Mouse (Mus musculus): ENCODE results near the gene Commd3. TPM values are rescaled to one million over a fixed set of nuclear protein-coding genes. Genes with fewer than 3 reads are reported as not detected.

Gene Commd3
- polyA plus RNA-seq, 1 experiment from 2014 or later, result 134 TPM

DNA sequence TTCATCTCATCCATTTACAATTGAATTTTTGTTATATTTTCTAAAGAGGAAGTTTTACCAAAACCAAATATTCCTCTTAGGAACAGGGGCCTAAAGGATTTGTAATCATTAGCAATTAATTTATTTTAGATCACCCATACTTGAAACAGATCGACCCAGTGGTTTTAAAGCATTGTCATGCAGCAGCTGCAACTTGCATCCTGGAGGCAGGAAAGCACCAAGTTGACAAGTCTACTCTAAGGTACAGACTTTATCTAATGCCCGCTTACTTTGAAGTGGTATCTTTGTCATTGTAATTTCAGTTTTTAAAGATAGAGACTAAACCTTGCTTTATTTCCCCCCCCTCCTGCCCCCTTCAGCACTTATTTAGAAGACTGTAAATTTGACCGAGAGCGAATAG, 1.6 kb downstream of the Commd3 start:
- no peak for ATAC-seq (replicated peaks; ENCODE audit: low FRiP score)
- Histone ChIP-seq H3K4me1 (replicated peaks; ENCODE audit: control insufficient read depth, insufficient read depth, low read length) (peaks cover 7% of the 10 kb centered on the region; the same call in 1 of the 2 replicates), H3K9ac (ENCODE audit: low read length) (no peak overlapping the region), H3K27ac (ENCODE audit: low read depth, low read length) (no peak overlapping the region), H3K27me3 (ENCODE audit: control insufficient read depth, insufficient read depth, low read length) (peaks cover 11% of the 10 kb centered on the region; the same call in 1 of the 2 replicates), H3K36me3 (ENCODE audit: control insufficient read depth, insufficient read depth, low read length) (no peaks in the 10 kb centered on the region), H3K9me3 (ENCODE audit: control insufficient read depth, low read length) (no peaks in the 10 kb centered on the region), H3K4me2 (ENCODE audit: low read depth, low read length, severe bottlenecking) (no peak overlapping the region; the same call in 1 of the 2 replicates), H3K4me3 (ENCODE audit: low read depth, low read length) (no peak overlapping the region)
- DNase-seq (ENCODE audit: low spot score), result no peak
- WGBS, result 10% methylated on average over 4 of the region's 4 CpGs

DNA sequence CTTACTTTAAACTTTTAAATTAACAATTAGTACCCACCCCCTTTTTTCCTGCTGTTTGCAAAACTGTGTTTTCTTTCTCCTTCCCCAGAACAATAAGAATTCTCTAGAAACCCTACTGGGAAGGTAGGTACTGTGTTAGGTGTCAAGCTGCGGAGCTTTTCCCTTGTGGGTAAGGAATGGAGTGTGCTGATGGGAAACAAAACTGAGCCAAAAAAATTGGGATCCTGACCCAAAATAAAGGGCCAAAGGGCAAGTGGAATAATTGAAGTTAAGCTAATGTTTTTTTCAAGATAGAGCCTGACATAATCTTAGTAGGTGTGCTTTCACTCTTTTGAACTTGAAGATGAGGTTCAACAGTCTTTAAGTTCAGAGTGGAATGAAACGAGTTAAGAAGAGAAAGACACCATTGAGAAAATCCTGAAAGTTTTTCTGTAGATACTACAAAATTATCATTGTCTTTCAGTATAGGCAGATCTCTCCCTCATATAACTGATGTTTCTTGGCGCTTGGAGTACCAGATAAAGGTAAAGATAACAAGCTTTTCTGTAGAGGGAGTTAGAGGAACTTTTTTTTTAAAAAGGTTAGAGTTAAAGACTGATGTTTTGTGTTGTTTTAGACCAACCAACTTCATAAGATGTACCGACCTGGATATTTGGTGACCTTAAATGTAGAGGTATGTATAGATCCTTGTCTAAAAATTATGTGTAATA, 2.2 kb downstream of the Commd3 start:
- Histone ChIP-seq H3K4me1 (replicated peaks; ENCODE audit: control insufficient read depth, insufficient read depth, low read length) (peaks cover 7% of the 10 kb centered on the region; the same call in 1 of the 2 replicates), H3K9ac (ENCODE audit: low read length) (no peak overlapping the region), H3K9me3 (ENCODE audit: control insufficient read depth, low read length) (no peaks in the 10 kb centered on the region), H3K27me3 (ENCODE audit: control insufficient read depth, insufficient read depth, low read length) (peaks cover 14% of the 10 kb centered on the region; the same call in 1 of the 2 replicates), H3K4me3 (ENCODE audit: low read depth, low read length) (no peak overlapping the region), H3K36me3 (ENCODE audit: control insufficient read depth, insufficient read depth, low read length) (no peaks in the 10 kb centered on the region), H3K27ac (ENCODE audit: low read depth, low read length) (no peak overlapping the region), H3K4me2 (ENCODE audit: low read depth, low read length, severe bottlenecking) (no peak overlapping the region; the same call in 1 of the 2 replicates)
- DNase-seq (ENCODE audit: low spot score), result no peak
- WGBS, result 16% methylated on average over 4 of the region's 4 CpGs
- no peak for ATAC-seq (replicated peaks; ENCODE audit: low FRiP score)

DNA sequence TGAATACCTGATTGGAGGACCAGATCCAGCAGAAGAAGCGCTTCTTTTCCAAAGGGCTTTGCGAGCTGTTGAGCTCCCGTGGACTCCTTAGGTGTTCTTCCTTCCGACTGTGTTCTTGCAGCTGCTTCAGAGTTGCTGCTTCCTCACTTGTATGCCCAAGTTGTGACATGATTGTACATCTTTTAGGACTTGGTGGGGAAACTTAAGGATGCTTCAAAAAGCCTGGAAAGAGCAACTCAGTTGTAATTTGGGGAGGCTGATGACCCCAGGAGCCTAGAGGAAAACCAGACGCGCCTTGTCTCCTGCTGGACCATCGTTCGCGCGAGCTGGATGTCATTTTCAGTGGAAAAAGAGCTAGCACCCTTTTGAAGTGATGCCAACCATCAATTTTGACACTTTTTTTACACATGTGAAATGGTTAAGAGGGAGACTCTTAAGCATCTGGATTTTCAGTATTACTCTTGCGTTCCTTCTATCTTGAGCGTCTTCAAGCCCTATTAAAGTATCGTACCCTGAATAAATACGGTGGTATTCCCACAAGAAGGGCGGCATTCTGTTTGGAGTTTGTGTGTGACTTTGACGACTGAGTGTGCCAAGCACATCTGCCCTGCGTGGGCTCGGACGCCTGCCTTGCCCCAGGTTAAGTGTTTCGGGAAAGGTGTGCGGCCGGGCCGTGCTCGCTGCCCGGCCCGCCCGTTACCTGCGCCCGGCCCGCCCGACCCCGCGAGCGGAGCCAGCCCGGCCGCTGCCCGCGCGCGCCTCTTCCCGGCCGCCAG, 3.7 kb downstream of the Commd3 start:
- peak overlapping the region; percentile 41; the same call in 1 of the 2 replicates for H3K27ac ChIP-seq (ENCODE audit: low read depth, low read length)
- peaks cover 24% of the 10 kb centered on the region for H3K27me3 ChIP-seq (ENCODE audit: control insufficient read depth, insufficient read depth, low read length)
- WGBS, result 1% methylated on average over 42 of the region's 42 CpGs
- no peak for ATAC-seq (replicated peaks; ENCODE audit: low FRiP score)
- peak overlapping the region; percentile 83 for H3K4me2 ChIP-seq (ENCODE audit: low read depth, low read length, severe bottlenecking)
- no peak for DNase-seq (ENCODE audit: low spot score)
- no peaks in the 10 kb centered on the region for H3K9me3 ChIP-seq (ENCODE audit: control insufficient read depth, low read length)
- H3K4me1 ChIP-seq (replicated peaks; ENCODE audit: control insufficient read depth, insufficient read depth, low read length), result peaks cover 16% of the 10 kb centered on the region; the same call in 1 of the 2 replicates
- H3K9ac ChIP-seq (ENCODE audit: low read length), result peak overlapping the region; percentile 65
- peak overlapping the region; percentile 84 for H3K4me3 ChIP-seq (ENCODE audit: low read depth, low read length)
- H3K36me3 ChIP-seq (ENCODE audit: control insufficient read depth, insufficient read depth, low read length), result no peaks in the 10 kb centered on the region

DNA sequence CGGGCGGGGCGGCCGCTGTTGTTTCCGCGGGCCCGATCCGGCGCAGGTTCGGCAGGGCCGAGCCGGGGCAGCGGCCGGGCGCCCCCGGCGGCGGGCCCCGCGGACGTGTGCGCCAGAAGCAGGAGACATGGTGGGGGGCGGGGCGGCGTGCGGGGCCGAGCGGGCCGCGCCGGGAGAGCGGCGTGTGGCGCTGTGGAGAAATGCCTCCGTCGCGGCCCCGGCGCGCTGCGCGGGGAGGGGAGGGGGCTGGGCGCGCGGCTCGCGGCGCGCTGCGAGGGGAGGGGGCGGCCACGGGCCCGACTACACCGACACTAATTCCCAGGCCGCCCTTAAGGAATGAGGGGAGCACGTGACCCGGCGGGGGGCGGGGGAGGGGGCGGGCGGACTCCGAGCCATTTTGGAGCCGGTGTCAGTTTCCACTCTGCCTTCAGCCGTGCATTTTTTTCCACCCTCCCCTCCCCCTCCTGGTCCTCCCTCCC, 4.3 kb downstream of the Commd3 start:
- Histone ChIP-seq H3K9ac (ENCODE audit: low read length) (peak overlapping the region; percentile 94), H3K36me3 (ENCODE audit: control insufficient read depth, insufficient read depth, low read length) (no peaks in the 10 kb centered on the region), H3K27me3 (ENCODE audit: control insufficient read depth, insufficient read depth, low read length) (peaks cover 24% of the 10 kb centered on the region), H3K9me3 (ENCODE audit: control insufficient read depth, low read length) (no peaks in the 10 kb centered on the region), H3K4me3 (ENCODE audit: low read depth, low read length) (peak overlapping the region; percentile 84), H3K27ac (ENCODE audit: low read depth, low read length) (peak overlapping the region; percentile 96), H3K4me1 (replicated peaks; ENCODE audit: control insufficient read depth, insufficient read depth, low read length) (peaks cover 15% of the 10 kb centered on the region; the same call in 1 of the 2 replicates), H3K4me2 (ENCODE audit: low read depth, low read length, severe bottlenecking) (peak overlapping the region; percentile 83)
- peak; percentile 89 for ATAC-seq (replicated peaks; ENCODE audit: low FRiP score)
- peak; percentile 98 for DNase-seq (ENCODE audit: low spot score)
- WGBS, result 0% methylated on average over 16 of the region's 64 CpGs

DNA sequence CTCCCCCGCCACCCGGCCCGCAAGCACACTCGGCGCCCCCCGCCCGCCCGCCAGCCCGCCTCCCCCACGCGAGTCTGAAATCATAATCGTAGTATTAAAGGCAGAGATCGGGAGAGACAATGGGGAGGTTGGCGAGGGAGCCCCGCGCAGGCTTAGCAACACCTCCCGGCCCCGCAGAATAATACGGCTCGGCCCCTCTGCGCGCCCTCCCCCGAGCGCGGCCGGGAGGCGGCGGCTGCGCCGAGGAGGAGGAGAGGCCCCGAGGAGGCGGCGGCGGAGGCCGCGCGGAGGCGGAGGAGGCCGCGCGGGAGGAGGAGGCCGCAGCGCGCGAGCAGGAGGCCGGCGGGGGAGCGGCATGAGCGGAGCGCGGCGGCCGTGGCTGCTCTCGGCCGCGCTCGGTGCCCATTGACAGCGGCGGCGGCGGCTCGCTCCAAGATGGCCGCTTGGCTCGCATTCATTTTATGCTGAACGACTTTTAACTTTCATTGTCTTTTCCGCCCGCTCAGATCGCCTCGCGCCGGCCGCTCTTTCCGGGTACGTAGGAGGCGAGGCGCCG, 4.8 kb downstream of the Commd3 start, which contains the start of gene Bmi1:
Gene Bmi1, plus strand, starts transcription at position 83 of the 556 bp plus-strand sequence.
- H3K9ac ChIP-seq (ENCODE audit: low read length), result peak within 1 kb of the TSS; percentile 94
- no peaks in the 10 kb centered on the region for H3K36me3 ChIP-seq (ENCODE audit: control insufficient read depth, insufficient read depth, low read length)
- H3K4me1 ChIP-seq (replicated peaks; ENCODE audit: control insufficient read depth, insufficient read depth, low read length), result peaks cover 15% of the 10 kb centered on the region; the same call in 1 of the 2 replicates
- no peaks in the 10 kb centered on the region for H3K9me3 ChIP-seq (ENCODE audit: control insufficient read depth, low read length)
- 0% methylated on average over 33 of the region's 77 CpGs for WGBS
- peak within 1 kb of the TSS; percentile 96 for H3K27ac ChIP-seq (ENCODE audit: low read depth, low read length)
- DNase-seq (ENCODE audit: low spot score), result peak; percentile 87
- H3K4me3 ChIP-seq (ENCODE audit: low read depth, low read length), result peak within 1 kb of the TSS; percentile 84
- peak; percentile 78 for ATAC-seq (replicated peaks; ENCODE audit: low FRiP score)
- H3K4me2 ChIP-seq (ENCODE audit: low read depth, low read length, severe bottlenecking), result peak within 1 kb of the TSS; percentile 83
- peaks cover 28% of the 10 kb centered on the region for H3K27me3 ChIP-seq (ENCODE audit: control insufficient read depth, insufficient read depth, low read length)

DNA sequence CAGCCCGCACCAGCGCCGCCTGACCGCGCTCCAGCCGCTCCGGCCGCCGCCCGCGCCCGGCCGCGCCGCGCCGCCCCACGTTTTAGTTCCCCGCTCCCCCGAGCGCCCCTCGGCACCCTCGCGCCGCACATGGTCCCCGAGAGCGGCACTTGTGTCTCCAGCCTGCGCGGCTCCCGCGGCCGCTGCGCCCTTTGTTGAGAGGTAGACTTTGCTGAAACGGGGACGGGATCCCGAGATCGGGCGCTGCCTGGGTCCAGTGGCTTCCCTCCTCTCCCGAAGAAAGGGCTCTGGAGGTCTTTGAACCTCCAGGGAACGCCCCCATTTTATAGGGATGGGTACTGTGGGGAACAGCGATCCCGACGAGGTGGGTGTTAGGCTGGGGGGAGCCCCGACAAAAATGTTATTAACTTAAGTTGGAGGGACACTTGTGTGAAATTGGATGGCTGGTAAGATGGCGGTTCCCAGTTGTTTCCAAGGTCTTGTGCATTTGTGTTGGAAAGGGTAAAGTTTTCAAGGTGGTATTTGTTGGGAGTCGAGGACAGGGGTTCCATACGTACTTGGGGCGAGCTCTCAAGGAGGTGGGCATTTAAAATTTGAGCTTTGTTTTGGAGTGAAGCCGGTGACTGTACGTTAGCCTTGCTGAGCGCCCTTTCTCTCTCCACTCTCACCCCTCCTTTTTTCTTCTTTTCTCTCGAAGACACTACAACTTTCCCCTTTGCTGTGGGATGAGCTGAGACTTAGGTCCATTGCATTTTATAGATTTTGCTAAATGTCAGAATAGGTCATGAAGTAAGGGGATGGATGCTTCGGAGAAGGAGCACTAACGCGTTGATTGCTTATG, 5.7 kb downstream of the Commd3 start:
- WGBS, result under 1% methylated on average over 49 of the region's 55 CpGs
- Histone ChIP-seq H3K36me3 (ENCODE audit: control insufficient read depth, insufficient read depth, low read length) (no peaks in the 10 kb centered on the region), H3K4me2 (ENCODE audit: low read depth, low read length, severe bottlenecking) (peak overlapping the region; percentile 83), H3K27ac (ENCODE audit: low read depth, low read length) (no peak overlapping the region), H3K9me3 (ENCODE audit: control insufficient read depth, low read length) (no peaks in the 10 kb centered on the region), H3K4me3 (ENCODE audit: low read depth, low read length) (peak overlapping the region; percentile 84), H3K27me3 (ENCODE audit: control insufficient read depth, insufficient read depth, low read length) (peaks cover 32% of the 10 kb centered on the region), H3K4me1 (replicated peaks; ENCODE audit: control insufficient read depth, insufficient read depth, low read length) (peaks cover 15% of the 10 kb centered on the region; the same call in 1 of the 2 replicates), H3K9ac (ENCODE audit: low read length) (peak overlapping the region; percentile 94)
- ATAC-seq (replicated peaks; ENCODE audit: low FRiP score), result no peak; the same call in 1 of the 2 replicates
- peak; percentile 85 for DNase-seq (ENCODE audit: low spot score)

DNA sequence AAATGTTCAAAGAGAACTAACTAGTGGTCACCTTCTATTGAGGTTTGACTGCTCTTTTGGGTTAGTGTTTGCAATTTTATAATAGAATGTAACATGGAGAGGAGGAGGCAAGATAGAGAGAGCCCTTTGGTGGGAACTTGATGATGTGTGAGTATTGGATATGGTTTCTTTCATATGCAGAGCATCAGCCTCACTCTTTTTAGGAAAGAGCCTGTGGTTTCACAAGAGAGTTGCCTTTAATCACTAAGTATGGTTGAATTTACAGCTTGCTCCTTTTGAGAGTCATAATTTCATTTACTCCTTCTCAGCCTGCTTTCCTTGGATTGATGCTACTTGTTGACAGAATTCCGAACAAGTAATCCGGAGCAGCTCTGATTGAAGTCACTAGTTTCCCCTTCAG, 7.5 kb downstream of the Commd3 start:
- Histone ChIP-seq H3K4me1 (replicated peaks; ENCODE audit: control insufficient read depth, insufficient read depth, low read length) (peaks cover 15% of the 10 kb centered on the region; the same call in 1 of the 2 replicates), H3K27ac (ENCODE audit: low read depth, low read length) (no peak overlapping the region), H3K27me3 (ENCODE audit: control insufficient read depth, insufficient read depth, low read length) (peaks cover 34% of the 10 kb centered on the region), H3K9me3 (ENCODE audit: control insufficient read depth, low read length) (no peaks in the 10 kb centered on the region), H3K4me3 (ENCODE audit: low read depth, low read length) (no peak overlapping the region; the same call in 1 of the 2 replicates), H3K4me2 (ENCODE audit: low read depth, low read length, severe bottlenecking) (no peak overlapping the region), H3K36me3 (ENCODE audit: control insufficient read depth, insufficient read depth, low read length) (no peaks in the 10 kb centered on the region), H3K9ac (ENCODE audit: low read length) (no peak overlapping the region)
- ATAC-seq (replicated peaks; ENCODE audit: low FRiP score) (no peak), DNase-seq (ENCODE audit: low spot score) (no peak)
- WGBS, result 2% methylated on average over 2 of the region's 2 CpGs

Data from forebrain, embryonic 11.5 days (tissue).